In the genomic region with DNA sequence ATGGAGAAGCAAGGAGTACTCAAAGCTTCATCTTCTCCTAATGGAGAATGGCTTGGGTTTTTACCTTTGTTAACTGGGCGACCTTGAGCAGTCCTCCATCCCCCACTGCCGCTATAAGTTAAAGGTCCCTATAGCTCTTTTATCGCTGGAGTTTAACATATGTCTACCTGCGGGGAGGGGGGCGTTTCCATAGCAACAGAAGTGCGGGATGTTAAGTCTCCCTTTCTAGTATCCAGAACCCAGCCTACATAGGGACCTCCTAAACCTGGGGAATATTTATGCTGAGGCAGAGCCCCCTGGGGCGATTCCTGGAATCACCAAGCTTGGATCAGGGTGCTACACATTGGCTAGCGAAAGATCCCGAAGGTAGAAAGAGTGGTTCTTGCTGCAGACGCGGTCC, we compare ENCODE assay signal across 8 mouse cellular contexts.
DNase-seq lines count a peak whose midpoint lies in the region; ATAC-seq lines count a peak whose summit lies in the region.

No protein-coding gene starts in this region.

- H3K4me3 ChIP-seq in hindbrain, embryonic 11.5 days (ENCODE audit: low read depth, low read length) = no peak overlapping the region
- no peak overlapping the region for H3K4me3 ChIP-seq in midbrain, embryonic 13.5 days (replicated peaks)

- H3K9me3 ChIP-seq in hindbrain, embryonic 11.5 days (ENCODE audit: control insufficient read depth, low read length) = no peaks in the 10 kb centered on the region
- H3K9me3 ChIP-seq in midbrain, embryonic 13.5 days = no peaks in the 10 kb centered on the region

- DNase-seq in frontal cortex, postnatal 25 days (ENCODE audit: low spot score in 2 of 2) = no peak
- peak; percentile 37 for DNase-seq in brain, adult 2 months (ENCODE audit: low read depth, low spot score)
- DNase-seq in hindbrain, embryonic 11.5 days (ENCODE audit: low spot score) = peak; percentile 17
- no peak for DNase-seq in lung, postnatal 25 days (ENCODE audit: low spot score)
- DNase-seq in spleen, adult 18-20 months = no peak
- DNase-seq in lung, postnatal 10 days = no peak

- peaks cover 2% of the 10 kb centered on the region for H3K4me1 ChIP-seq in hindbrain, embryonic 11.5 days (replicated peaks; ENCODE audit: control insufficient read depth, insufficient read depth, low read length)
- peaks cover 46% of the 10 kb centered on the region for H3K4me1 ChIP-seq in midbrain, embryonic 13.5 days (replicated peaks)

- H3K27ac ChIP-seq in hindbrain, embryonic 11.5 days (ENCODE audit: low read depth, low read length) = no peak overlapping the region
- H3K27ac ChIP-seq in midbrain, embryonic 13.5 days = peak overlapping the region; percentile 22; the same call in 1 of the 2 replicates

- H3K27me3 ChIP-seq in hindbrain, embryonic 11.5 days (ENCODE audit: control insufficient read depth, insufficient read depth, low read length) = no peaks in the 10 kb centered on the region
- no peaks in the 10 kb centered on the region for H3K27me3 ChIP-seq in midbrain, embryonic 13.5 days

- no peak overlapping the region for H3K9ac ChIP-seq in hindbrain, embryonic 11.5 days (ENCODE audit: low read depth, low read length)
- no peak overlapping the region for H3K9ac ChIP-seq in midbrain, embryonic 13.5 days (replicated peaks)

- 48% methylated on average over 11 of the region's 11 CpGs for WGBS in hindbrain, embryonic 11.5 days
- WGBS in midbrain, embryonic 13.5 days = 36% methylated on average over 11 of the region's 11 CpGs

- H3K4me2 ChIP-seq in hindbrain, embryonic 11.5 days (replicated peaks; ENCODE audit: low read depth, low read length) = no peak overlapping the region
- peak overlapping the region; percentile 19 for H3K4me2 ChIP-seq in midbrain, embryonic 13.5 days (replicated peaks)

- peak; percentile 5; the same call in 1 of the 2 replicates for ATAC-seq in frontal cortex, adult (ENCODE audit: low TSS enrichment)
- no peak; the same call in 1 of the 2 replicates for ATAC-seq in hindbrain, embryonic 11.5 days (ENCODE audit: low FRiP score)
- peak; percentile 44 for ATAC-seq in midbrain, embryonic 13.5 days

- no peaks in the 10 kb centered on the region for H3K36me3 ChIP-seq in hindbrain, embryonic 11.5 days (ENCODE audit: control insufficient read depth, insufficient read depth, low read length)
- H3K36me3 ChIP-seq in midbrain, embryonic 13.5 days = no peaks in the 10 kb centered on the region

Comparison
In these comparisons a context has a peak if more than half of its experiments do, and no peak if none do; other contexts are left out.
1. DNase-seq: peak in brain, adult 2 months (single experiment) and hindbrain, embryonic 11.5 days (single experiment); none in frontal cortex, postnatal 25 days (0 of 2), lung, postnatal 25 days (single experiment), spleen, adult 18-20 months (0 of 2) and lung, postnatal 10 days (single experiment).